8 mouse cellular contexts compared by ENCODE assay signal in the genomic region with DNA sequence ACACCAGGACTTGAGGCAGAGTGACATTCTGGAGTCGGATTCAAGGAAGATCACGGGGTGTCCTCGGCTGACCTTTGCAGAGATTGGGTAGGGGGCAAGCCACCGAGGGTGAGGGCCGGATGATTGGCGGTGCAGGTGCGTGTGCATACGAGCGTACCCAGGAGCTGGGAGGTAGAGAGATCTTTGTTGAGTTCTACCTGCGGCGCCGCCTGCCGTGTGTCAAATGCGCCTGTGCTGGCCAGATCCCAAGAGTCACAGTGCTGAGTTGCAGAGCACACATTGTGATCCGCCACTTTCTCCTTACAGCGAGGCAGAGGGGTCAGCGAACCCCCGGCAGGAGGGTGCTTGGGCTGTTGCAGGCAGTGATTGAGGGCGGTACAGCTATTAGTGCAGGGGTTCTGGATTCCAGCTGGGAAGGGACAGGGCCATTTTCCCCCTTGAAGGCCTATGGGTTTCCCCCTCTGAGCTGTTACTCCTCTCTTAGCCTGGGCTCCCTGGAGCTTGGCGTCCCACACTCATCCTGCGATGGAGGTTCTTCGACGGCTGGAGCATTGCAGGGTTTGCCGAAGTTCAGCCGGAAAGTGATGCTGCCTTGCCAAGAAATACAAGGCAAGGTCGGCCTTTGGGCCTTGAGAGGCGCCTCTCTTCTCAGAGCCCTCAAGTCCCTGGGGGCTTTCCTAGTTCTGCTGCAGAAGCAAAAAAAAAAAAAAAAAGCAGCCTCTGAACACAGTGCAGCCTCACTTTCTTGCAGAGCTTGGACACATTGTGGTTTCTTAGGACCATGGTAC. TPM values are rescaled to one million over a fixed set of nuclear protein-coding genes. Genes with fewer than 3 reads are reported as not detected.
DNase-seq lines count a peak whose midpoint lies in the region; ATAC-seq and TF ChIP-seq lines count a peak whose summit lies in the region.

No protein-coding gene starts in this region.

- H3K9me3 ChIP-seq in forebrain, embryonic 10.5 days: peaks cover 6% of the 10 kb centered on the region
- H3K9me3 ChIP-seq in hindbrain, embryonic 12.5 days (replicated peaks): no peaks in the 10 kb centered on the region
- no peaks in the 10 kb centered on the region for H3K9me3 ChIP-seq in limb, embryonic 14.5 days (ENCODE audit: control insufficient read depth, low read length)
- no peaks in the 10 kb centered on the region for H3K9me3 ChIP-seq in midbrain, embryonic 14.5 days (ENCODE audit: control insufficient read depth, low read length)

- peak overlapping the region; percentile 73 for H3K9ac ChIP-seq in hindbrain, embryonic 12.5 days
- peak overlapping the region; percentile 70 for H3K9ac ChIP-seq in limb, embryonic 14.5 days (ENCODE audit: low read depth, low read length, severe bottlenecking)
- peak overlapping the region; percentile 72 for H3K9ac ChIP-seq in midbrain, embryonic 14.5 days (replicated peaks; ENCODE audit: low read length)

- TF ChIP-seq POLR2A in limb, embryonic 14.5 days (IDR thresholded peaks at IDR 0.05; ENCODE audit: borderline replicate concordance, extremely low read depth, insufficient read depth, insufficient read length): no peak

- H3K36me3 ChIP-seq in forebrain, embryonic 10.5 days (replicated peaks): no peaks in the 10 kb centered on the region
- no peaks in the 10 kb centered on the region for H3K36me3 ChIP-seq in hindbrain, embryonic 12.5 days
- H3K36me3 ChIP-seq in limb, embryonic 14.5 days (ENCODE audit: control insufficient read depth, insufficient read depth, low read length): no peaks in the 10 kb centered on the region
- no peaks in the 10 kb centered on the region for H3K36me3 ChIP-seq in midbrain, embryonic 14.5 days (ENCODE audit: control insufficient read depth, insufficient read depth, low read length)

- no peak for DNase-seq in frontal cortex, postnatal 14 days (ENCODE audit: low spot score in 2 of 2)
- peak; percentile 48 for DNase-seq in adrenal gland, postnatal 25 days
- DNase-seq in forebrain, embryonic 10.5 days (ENCODE audit: extremely low spot score, low spot score): no peak
- peak; percentile 33 for DNase-seq in limb, embryonic 14.5 days (ENCODE audit: low spot score)
- peak; percentile 77 for DNase-seq in midbrain, embryonic 14.5 days
- DNase-seq in urinary bladder, postnatal 36 days (ENCODE audit: low spot score in 2 of 2): peak; percentile 35 to 64

- 8% methylated on average over 27 of the region's 27 CpGs for WGBS in forebrain, embryonic 10.5 days
- 9% methylated on average over 27 of the region's 27 CpGs for WGBS in hindbrain, embryonic 12.5 days
- WGBS in limb, embryonic 14.5 days: 5% methylated on average over 27 of the region's 27 CpGs
- 8% methylated on average over 27 of the region's 27 CpGs for WGBS in midbrain, embryonic 14.5 days

- peak; percentile 45 for ATAC-seq in frontal cortex, adult (ENCODE audit: low TSS enrichment)
- peak; percentile 68 for ATAC-seq in hindbrain, embryonic 12.5 days (ENCODE audit: low FRiP score)
- ATAC-seq in limb, embryonic 14.5 days (ENCODE audit: low FRiP score, low read depth): peak; percentile 24; the same call in 1 of the 2 replicates
- peak; percentile 38; the same call in 1 of the 2 replicates for ATAC-seq in midbrain, embryonic 14.5 days (ENCODE audit: low FRiP score, low TSS enrichment)

- H3K4me2 ChIP-seq in hindbrain, embryonic 12.5 days (replicated peaks): peak overlapping the region; percentile 90
- H3K4me2 ChIP-seq in limb, embryonic 14.5 days (replicated peaks; ENCODE audit: low read depth, low read length, severe bottlenecking): peak overlapping the region; percentile 89
- H3K4me2 ChIP-seq in midbrain, embryonic 14.5 days (ENCODE audit: low read length): peak overlapping the region; percentile 93

- H3K4me1 ChIP-seq in forebrain, embryonic 10.5 days: peaks cover 27% of the 10 kb centered on the region
- H3K4me1 ChIP-seq in hindbrain, embryonic 12.5 days: peaks cover 23% of the 10 kb centered on the region
- H3K4me1 ChIP-seq in limb, embryonic 14.5 days (ENCODE audit: control insufficient read depth, insufficient read depth, low read length): peaks cover 18% of the 10 kb centered on the region
- H3K4me1 ChIP-seq in midbrain, embryonic 14.5 days (ENCODE audit: control insufficient read depth, insufficient read depth, low read length): no peaks in the 10 kb centered on the region

- peak overlapping the region; percentile 89 for H3K27ac ChIP-seq in forebrain, embryonic 10.5 days
- peak overlapping the region; percentile 60; the same call in 1 of the 2 replicates for H3K27ac ChIP-seq in hindbrain, embryonic 12.5 days
- peak overlapping the region; percentile 52 for H3K27ac ChIP-seq in limb, embryonic 14.5 days (replicated peaks; ENCODE audit: low read depth, low read length)
- H3K27ac ChIP-seq in midbrain, embryonic 14.5 days (replicated peaks; ENCODE audit: low read depth, low read length): peak overlapping the region; percentile 52; the same call in 1 of the 2 replicates

- peak overlapping the region; percentile 72 for H3K4me3 ChIP-seq in forebrain, embryonic 10.5 days
- peak overlapping the region; percentile 64 for H3K4me3 ChIP-seq in hindbrain, embryonic 12.5 days
- peak overlapping the region; percentile 61 for H3K4me3 ChIP-seq in limb, embryonic 14.5 days (replicated peaks; ENCODE audit: low read length)
- H3K4me3 ChIP-seq in midbrain, embryonic 14.5 days (replicated peaks; ENCODE audit: low read depth, low read length): peak overlapping the region; percentile 68

- peaks cover 26% of the 10 kb centered on the region for H3K27me3 ChIP-seq in forebrain, embryonic 10.5 days (ENCODE audit: poor library complexity, severe bottlenecking)
- no peaks in the 10 kb centered on the region for H3K27me3 ChIP-seq in hindbrain, embryonic 12.5 days
- H3K27me3 ChIP-seq in limb, embryonic 14.5 days (ENCODE audit: control insufficient read depth, insufficient read depth, low read length): no peaks in the 10 kb centered on the region
- no peaks in the 10 kb centered on the region for H3K27me3 ChIP-seq in midbrain, embryonic 14.5 days (ENCODE audit: control insufficient read depth, insufficient read depth, low read length)

RNA-seq across cellular contexts. Expression of gene Rin2, which starts 0.9 kb away (rescaled TPM):
- total RNA-seq in adrenal gland, postnatal 25 days (2021): 19.0 and 30.9 TPM in 2 replicates
- 10.1 and 11.0 TPM in 2 replicates for polyA plus RNA-seq in forebrain, embryonic 10.5 days (2016; fragmentation: Nextera tagmentation; extraction: Ambion mirVana)
- polyA plus RNA-seq in hindbrain, embryonic 12.5 days (2016; fragmentation: Nextera tagmentation; extraction: Ambion mirVana): 21.4 and 29.2 TPM in 2 replicates
- 36.9 and 38.1 TPM in 2 replicates for polyA plus RNA-seq in limb, embryonic 14.5 days (2012; rRNA removed)
- 49.7 and 63.5 TPM in 2 replicates for polyA plus RNA-seq in limb, embryonic 14.5 days (2014; fragmentation: Nextera tagmentation; extraction: Ambion mirVana)
- polyA plus RNA-seq in midbrain, embryonic 14.5 days (2014; fragmentation: Nextera tagmentation; extraction: Ambion mirVana): 9.5 and 14.6 TPM in 2 replicates

Comparison
In these comparisons a context has a peak if more than half of its experiments do, and no peak if none do; other contexts are left out.
1. DNase-seq: peak in adrenal gland, postnatal 25 days (single experiment), limb, embryonic 14.5 days (single experiment), midbrain, embryonic 14.5 days (single experiment) and urinary bladder, postnatal 36 days (2 of 2); none in frontal cortex, postnatal 14 days (0 of 2) and forebrain, embryonic 10.5 days (single experiment).
2. Peak in every context shown above with its lines, with median percentiles within 50 percentile points of each other: ATAC-seq, H3K27ac ChIP-seq, H3K4me3 ChIP-seq, H3K4me2 ChIP-seq and H3K9ac ChIP-seq.